Mouse (Mus musculus) retina, postnatal 1 day (tissue): ENCODE results near the gene Gmppb.
"Not testable (repeated sequence)": the region's sequence is repeated elsewhere in the genome, so short reads cannot be mapped to it uniquely, and the experiment has no call there.

Experiments used
- DNase-seq: peaks from one replicate; pipeline ENCODE4 v3.0.0-alpha.2; 2012

Gene Gmppb

DNA sequence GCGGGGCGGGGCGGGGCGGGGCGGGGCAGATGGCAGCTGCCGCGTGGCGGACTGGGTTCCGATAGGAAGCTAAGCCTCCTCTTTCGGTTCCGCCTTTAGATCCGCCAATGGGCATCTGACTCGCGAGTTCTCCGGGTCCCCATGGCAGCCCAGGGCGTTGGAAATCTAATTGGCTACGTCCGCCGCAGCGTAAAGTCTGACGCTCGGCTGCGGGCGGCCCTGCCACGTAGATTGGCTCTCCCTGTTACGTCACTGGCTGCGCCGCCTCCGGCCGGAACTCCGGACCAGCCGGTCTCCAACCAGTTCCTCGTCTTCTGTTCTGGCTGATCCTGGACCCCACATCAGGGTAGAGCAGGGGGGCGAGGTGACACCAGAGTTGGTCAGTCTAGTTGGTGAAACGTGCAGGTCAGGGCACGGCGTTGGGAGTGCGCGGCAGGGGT lies at the start of gene Gmppb:
Gene Gmppb, plus strand, starts transcription at position 227 of the 440 bp plus-strand sequence.
- peak; percentile 96 for DNase-seq

DNA sequence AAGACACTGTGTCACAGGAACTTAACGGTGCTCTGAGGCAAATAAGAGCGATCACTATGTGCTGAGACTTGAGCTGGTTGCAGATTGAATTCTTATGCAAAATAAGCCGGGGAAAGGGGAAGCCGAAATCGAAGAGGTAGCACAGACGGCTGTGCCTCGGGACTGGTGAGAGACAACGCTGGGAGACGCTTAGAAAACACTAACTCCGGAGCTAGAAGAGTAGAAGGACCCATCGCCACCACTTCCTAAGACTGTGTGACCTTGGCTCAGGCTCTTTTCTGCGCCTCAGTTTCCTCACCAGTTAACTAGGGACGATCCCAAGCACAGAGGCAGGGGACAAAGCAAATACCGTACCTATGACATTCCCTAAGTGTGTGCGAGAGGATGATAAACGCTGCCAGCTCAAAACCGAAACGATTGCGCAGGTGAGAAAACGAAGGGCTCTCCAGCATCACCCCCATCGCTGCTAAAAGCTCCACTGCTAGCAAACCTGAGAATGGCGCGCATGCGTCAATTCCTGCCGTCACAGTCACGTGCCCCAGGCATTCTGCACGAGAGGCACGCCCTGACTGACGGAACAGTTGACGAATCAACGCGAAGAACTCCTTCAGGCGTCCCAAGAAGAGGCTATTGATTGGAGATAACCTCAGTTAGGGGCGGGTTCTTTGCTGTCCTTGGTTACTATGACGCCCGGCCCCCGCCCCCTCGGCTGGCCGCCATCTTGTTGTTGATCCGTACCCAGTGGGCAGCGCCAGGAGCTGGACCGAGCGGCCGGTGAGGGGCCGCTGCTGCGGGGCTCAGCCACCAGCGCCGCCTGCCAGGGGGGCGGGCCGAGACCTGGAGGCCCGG lies 46.9 kb upstream of the Gmppb start, which contains the start of gene Ip6k1:
Gene Ip6k1, plus strand, starts transcription at position 580 of the 849 bp plus-strand sequence.
- DNase-seq, result peak; percentile 100

DNA sequence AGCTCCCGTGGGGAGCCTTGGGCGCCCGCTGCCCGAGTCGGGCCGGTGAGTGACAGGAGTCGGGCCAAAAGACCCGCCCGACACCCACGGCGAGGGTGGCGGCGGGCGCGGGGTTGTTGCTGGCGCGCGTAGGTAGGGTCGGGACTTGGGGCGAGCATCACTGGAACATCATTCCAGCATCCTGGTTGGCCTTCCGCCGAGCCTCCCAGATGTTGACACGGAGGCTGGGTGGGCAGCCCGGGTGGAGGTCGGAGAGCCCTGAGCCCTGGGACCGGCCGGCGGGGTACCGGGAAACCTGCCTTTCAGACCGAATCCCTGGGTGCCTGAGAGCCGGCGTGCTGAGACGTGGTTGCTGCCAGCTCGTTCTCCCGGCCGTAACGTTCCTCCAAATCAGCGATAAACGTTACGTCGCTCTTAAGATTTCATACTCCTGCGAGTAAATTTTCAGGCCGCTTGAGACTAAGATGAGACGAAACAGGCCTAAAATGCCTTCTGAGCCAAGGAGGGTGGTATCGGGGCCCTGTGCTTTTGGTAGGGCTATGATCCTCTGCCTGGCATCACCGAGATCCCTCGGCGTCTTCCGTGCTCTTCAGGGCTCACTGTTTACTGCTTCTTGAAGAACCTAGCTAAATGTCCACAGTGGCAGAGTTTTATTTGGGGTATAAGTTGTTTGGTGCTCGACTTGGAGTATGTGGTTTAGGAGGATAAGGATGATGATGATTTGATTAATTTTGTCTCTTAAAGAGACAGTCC lies 46.1 kb upstream of the Gmppb start:
- DNase-seq, result peak; percentile 41

DNA sequence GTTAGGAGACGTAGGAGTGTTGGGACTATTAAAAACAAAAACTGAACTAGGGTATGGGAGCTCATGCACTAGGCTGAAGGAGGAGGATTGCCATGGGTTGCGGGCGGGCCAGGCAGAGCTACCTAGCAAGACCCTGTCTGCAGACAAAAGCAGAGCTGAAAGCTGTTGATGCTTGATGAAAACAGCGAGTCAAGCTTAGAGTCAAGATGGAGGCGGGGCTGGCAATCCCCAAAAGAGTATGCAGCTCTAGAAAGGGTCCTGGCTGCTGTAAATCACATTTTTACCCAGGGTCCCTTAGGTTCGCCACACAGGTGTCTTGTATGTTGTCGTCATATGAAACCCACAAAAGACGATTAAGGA lies 45.5 kb upstream of the Gmppb start:
- peak; percentile 30 for DNase-seq

DNA sequence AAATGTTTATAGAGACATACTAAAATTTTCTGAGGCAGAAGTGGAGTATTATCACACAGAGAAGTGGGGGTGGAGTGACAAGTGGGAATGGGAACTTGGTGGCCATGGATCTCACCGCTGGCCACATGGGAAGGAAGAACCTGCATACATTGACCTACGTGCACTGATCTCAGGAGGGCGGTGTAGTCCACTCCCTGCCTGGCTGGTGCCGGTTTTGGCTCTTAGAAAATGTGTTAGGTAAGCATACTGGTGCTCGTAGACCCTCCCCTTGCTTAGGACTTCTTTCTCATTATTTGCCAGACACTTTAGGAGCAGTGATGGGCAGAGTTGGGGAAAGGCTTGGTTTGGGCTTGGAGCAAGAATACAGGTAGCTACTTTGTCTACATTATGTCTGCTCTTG lies 41.0 kb upstream of the Gmppb start:
- DNase-seq, result no peak

DNA sequence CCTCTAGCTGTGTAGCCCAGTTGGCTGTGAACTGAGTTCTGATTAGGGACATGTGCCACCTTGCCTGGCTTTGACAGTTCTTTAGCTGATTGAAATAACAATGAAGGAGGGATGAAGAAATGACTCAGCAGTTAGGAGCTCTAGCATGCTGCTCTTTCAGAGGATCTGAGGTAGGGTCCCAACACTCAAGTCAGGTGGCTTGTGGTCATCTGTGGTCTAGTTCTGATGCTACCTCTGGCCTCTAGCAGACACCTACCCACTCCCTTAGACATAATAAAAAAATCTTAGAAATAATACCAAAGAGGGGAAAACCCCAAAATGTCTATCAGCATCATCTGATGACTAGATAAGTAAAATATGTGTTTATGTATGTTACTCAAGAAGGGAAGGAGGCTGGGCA lies 38.7 kb upstream of the Gmppb start:
- no peak for DNase-seq

DNA sequence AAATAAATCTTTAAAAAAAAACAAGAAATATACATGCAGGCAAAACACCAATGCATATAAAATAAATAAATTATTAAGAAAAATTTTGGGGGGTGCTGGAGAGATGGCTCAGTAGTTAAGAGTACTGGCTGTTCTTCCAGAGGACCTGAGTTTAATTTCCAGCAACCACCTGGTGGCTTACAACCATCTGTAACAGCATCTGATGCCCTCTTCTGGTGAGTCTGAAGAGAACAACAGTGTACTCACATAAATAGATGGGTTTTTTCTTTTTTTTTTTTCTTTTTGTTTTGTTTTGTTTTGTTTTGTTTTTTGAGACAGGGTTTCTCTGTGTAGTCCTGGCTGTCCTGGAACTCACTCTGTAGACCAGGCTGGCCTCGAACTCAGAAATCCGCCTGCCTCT lies 35.5 kb upstream of the Gmppb start:
- not testable (repeated sequence) for DNase-seq

DNA sequence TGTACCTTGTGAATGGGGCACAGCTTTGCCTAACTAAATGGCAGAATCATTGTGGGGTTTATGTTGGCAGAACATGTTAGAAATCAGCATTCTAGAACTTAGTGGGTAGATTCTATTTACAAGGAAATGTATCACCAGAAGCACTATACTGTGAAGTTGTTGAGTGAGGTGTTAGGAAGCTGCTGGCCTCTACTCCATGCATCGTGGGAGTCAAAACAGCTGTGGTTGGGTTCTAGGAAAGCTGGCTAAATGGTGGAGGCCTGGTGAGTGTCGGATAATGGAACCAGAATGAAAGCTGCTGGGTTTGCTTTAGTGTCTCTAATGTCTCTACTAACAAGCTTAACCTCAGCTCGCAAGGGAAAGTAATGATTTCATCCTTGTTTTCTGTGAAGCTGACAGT lies 31.9 kb upstream of the Gmppb start:
- DNase-seq, result no peak

DNA sequence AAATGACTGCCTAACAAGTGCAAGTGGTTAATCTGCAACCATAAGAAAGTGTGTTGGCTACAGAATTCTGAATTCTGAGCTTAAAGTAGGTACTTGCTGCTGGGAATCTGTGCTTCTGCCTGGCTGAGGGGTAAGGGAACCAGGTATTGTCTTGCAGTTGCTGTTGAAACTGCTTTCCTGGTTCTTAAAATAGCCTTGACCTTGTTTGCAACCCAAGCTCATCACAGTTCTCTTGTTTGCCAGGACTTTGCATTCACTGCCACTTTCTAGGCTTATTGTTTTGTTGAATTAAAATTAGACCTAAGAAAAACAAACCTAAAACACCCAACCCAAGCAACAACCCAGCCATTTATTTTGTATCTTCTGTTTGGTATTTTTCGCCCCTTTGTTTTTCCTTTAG lies 28.3 kb upstream of the Gmppb start:
- DNase-seq, result no peak

DNA sequence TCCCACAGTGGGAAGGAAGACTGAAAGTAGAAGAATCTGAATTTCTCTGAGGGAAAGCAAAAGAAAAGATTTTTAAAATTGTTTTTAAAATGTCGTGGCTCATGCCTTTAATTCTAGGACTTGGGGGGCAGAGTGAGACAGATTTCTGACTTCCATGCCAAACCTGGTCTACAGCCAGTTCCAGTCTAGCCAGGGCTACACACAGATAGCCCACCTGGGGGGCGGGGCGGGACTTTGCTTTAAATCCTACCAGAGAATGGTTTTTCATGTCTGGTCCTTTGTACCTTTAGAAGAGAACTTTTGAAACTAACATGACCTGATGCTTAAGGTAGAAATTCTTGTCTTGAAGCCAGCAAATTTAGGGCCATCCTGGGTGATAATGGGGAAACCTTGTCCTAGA lies 25.8 kb upstream of the Gmppb start:
- DNase-seq, result no peak

DNA sequence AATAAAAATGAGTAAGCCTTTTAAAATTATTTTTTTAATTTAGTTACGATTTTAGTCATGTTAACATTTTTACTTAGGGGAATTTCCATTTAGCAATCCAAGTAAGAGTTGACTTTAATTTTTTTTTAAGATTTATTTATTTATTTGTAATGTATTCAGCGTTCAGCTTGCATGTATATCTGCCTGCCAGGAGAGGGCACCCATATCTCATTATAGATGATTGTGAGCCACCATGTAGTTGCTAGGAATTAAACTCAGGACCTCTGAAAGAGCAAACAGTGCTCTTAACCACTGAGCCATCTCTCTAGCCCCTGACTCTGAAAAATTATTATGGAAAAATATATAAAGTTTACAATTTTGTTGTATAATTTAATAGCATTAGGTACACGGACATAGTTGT lies 22.5 kb upstream of the Gmppb start:
- no peak for DNase-seq

DNA sequence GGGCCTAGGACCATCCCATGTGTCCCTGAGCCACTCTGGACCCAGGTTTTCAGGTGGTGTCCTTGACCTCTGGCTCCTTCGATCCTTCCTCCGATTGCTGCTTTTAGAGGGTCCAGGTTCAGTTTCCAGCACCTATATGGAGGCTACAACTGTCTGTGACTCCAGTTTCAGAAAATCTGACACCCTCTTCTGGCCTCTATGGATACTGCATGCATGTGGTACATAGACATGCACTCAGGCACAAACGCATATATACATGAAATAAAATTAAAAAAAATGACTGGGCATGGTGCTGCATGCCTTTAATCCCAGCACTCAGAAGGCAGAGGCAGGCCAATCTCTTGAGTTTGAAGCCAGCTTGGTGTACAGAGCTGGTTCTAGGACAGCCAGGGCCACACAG lies 21.2 kb upstream of the Gmppb start:
- no peak for DNase-seq

DNA sequence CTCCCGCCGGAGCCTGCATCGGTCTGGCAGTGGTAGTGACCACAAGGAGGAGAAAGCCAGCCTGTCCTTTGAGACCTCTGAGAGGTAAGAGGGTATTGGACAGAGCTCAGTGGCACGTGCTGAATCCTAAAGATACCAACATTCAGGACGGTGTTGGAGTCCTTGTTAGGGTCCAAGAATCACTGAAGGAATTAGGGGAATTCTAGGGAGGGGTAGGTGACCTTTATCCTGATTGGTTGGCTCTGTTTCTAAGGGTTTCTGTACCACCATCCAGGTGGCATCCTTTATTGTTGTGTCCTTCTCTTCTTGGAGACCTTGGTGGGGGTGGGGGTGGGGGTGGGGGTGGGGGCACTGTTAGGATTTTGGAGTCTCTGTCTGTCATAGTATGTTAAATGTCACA lies 16.9 kb upstream of the Gmppb start:
- no peak for DNase-seq

DNA sequence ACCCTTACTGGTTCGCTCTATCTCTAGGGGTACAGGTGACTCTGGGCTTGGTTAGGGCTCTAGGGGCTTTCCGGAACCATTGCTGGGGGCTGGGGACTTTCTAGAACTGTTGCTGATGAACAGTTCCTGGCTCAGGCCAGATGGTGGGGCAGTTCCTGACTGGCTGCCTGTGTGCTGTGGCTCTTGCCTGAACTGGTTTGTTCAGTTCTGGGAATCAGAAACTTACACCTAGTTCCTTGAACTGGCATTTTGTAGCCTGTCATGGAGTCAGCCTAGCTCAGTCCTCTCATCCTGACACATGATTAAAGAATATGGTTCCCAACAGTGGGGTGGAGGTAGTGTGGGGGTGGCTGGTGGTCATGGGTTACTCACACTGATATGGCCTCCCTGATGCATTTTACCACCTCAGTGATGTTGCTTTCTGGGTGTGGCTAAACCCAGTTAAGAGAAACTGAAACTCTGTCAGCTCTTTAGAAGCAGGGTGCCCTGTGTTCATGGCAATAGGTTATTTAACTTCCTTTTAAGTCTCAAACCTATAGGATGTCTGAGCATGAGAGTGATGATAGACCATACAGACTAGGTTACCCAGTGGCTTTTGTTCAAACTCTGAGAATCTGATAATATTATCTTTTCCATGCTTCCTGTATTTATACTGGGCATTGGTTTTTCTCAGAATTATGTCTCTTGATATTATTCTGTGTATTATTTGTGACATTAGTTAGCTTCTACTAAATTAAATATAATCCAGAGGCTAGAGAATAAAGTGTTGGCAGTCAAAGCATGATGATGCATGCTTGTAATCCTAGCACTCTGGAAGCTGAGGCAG lies 13.5 kb upstream of the Gmppb start:
- DNase-seq, result no peak

DNA sequence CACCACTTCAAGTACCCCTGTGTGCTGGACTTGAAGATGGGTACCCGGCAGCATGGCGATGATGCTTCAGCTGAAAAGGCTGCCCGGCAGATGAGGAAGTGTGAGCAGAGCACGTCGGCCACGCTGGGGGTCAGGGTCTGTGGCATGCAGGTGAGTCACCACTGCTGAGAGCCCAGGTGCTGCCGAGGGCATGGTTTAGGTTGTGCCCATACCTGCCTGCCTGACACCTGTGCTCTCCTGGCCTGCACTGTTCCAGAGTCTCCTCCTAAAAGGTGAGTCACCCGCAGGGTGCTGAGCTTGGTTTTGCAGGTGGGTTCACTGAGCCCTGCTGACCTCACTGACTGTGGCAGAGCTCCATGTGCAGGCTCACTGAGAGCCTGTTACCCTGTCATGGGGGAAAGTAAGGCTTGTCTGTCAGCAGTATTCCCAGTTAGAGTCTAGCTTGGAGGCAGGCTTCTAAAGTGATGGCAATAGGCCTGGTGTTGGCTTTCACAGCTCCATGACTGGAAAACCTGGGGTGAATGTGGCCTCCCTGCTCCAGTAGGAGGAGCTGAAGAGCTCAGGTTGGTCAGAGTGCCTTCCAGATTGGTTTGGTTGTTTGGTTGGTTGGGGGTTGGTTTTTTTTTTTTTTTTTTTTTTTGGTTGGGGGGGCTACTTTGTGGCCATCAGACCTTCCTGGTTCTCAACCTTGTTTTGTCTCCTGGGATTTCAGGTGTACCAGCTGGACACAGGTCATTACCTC lies 4.1 kb upstream of the Gmppb start:
- no peak for DNase-seq

DNA sequence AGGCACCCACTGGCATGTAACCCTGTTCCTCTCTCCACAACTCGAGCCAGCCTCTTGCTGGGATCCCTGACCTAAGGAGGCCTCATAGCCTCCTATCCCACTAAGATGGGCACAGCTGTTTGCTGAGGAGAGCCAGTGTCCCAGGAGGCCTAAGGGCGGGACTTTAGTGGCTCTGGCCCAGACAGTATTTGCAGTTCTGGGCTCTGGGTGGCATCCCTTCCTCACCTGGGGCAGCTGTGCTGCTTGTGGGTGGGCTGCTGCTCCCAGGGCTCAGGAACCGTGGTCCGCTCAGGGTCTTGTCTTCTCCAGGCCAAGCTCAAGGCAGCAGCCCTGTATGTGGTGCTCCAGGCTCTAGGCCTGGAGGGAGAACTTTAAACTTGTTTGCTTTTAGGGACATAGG lies 2.5 kb upstream of the Gmppb start:
- no peak for DNase-seq

DNA sequence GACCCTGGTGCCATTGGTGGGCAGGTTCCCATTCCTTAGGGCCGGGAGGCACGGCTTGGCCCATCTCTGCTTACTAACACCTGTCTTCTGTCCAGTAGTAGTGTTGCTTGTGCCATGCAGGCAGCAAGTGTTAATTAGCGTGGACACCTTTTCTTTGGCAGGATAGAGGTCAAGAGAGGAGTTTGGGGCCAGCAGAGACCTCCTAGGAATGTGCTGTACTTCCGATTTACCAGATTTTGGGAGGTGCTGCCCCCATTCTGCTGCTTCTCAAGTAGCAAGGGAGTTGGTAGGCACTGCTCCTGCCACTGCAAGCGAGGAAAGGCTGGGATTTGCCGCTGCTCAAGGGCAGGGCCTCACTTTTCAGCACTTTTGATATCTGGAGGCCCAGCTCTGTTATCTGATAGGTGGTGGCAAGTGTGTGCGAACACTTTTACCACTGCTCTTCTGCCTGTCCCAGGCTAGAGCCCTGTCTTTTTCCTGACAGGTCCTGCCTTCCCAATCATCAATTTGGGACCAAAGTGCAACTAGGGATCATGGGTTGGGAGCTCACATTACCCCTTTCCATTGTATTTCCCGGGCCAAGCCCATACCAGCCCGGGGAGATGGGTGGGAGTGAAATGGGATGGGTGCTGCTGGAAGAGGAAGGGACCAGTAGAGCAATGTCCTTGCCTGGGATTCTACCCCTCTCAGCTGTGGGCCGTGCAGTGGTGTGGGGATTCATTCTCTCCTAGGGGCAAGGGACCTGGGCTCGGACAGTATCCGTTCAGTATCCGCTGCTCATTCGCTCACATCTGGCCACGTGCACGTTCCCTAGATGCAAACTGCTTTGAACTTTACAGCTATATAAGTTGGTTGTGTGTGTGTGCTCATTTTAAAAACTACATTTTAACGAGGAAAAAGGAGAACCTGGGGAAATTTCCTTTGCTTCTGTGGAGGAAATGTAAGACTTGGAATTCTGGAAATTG lies 1.2 kb upstream of the Gmppb start:
- DNase-seq, result no peak

DNA sequence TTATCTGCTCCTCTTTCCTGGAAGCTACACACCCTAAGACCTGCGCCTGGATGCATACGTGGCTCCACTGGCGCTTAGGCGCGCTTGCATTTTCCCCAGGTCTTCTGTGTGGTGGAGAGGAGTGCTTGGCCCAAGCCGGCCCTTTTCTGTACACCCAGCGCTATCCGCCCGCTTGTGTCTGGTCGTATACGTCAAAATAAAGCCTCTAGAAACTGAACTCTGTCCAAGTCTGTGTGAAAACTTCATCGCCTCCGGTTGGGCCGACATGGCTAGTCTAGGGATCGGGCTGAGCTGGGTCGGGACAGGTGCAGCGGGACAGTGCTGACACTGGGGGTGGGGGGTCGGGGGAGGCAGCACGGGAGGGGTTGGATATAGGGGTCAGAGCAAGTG lies 481 bp upstream of the Gmppb start:
- no peak for DNase-seq

DNA sequence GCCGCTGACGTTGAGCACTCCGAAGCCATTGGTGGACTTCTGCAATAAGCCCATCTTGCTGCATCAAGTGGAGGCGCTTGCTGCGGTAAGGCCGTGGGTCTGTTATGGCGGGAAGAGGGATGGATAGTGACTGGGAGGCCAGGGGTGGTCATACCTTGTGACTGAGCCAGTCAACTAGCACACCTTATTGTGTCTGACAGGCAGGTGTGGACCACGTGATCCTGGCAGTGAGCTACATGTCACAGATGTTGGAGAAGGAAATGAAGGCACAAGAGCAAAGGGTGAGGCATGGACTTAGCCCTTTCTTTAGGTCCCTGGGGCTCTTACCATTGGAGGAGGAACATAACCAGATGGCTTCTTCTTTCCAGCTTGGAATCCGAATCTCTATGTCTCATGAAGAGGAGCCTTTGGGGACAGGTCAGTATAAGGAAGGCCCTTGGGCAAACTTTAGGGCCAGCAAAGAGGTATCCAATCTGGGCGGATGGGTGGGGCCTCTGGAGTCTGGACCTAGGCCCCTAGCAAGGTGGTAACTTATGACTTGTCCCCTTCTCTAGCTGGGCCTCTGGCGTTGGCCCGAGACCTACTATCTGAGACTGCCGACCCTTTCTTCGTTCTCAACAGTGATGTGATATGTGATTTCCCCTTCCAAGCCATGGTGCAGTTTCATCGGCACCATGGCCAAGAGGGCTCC lies 664 bp downstream of the Gmppb start:
- no peak for DNase-seq

DNA sequence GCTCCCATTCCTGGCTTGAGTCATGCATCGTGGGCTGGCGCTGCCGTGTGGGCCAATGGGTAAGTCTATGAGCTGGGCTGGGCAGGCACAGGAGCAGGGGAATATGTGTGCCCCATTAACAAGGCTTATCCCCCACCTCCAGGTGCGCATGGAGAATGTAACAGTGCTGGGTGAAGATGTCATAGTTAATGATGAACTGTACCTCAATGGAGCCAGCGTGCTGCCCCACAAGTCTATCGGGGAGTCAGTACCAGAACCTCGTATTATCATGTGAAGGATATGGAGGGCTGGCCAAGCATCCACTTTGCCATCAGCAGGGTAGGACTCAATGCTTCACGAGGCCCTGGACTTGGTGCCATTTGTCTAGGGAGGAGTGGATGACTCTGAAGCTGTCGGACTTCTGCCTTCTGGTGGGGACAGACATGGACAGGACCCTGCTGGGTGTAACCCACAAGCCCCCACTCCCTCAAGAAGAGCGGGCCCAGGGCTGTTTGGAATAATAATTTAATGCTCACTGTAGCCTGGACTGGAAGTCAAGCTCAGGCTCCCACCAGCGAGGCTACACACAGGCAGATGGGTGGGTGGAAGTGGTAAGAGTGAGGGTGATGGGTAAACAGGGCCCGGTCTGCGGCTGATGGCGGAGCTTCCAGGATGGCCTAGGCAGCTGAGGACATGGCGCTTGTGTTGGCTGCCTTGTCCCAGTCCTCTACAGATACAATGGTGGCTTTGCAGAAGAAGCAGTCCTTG lies 2.3 kb downstream of the Gmppb start:
- DNase-seq, result no peak
